Mouse (Mus musculus) mouse trophoblast stem cell (cell line): ENCODE measurements at regions not wholly inside any gene's neighbourhood (a gene's known extent, or its start where the extent isn't known, plus 50 kb on each side); places are given as distances from the start of the nearest gene placed in this dataset.
"Not testable (repeated sequence)": the region's sequence is repeated elsewhere in the genome, so short reads cannot be mapped to it uniquely, and the experiment has no call there.

Experiments used
- in situ Hi-C, 2 experiments: fragments of 300-500 bp; cut with MseI, MboI; formaldehyde crosslinking; loops; 2 replicates in 1 of 2; 3 replicates in 1 of 2; pipeline ENCODE4 v1.15.1; 2025

GRCm38 (mm10) chr13:70003591-70003990, 201.4 kb downstream of the Med10 start:
- in situ Hi-C loops = no loop called here

GRCm38 (mm10) chr13:70012123-70012522, 209.9 kb downstream of the Med10 start:
- in situ Hi-C loops = no loop called here

DNA sequence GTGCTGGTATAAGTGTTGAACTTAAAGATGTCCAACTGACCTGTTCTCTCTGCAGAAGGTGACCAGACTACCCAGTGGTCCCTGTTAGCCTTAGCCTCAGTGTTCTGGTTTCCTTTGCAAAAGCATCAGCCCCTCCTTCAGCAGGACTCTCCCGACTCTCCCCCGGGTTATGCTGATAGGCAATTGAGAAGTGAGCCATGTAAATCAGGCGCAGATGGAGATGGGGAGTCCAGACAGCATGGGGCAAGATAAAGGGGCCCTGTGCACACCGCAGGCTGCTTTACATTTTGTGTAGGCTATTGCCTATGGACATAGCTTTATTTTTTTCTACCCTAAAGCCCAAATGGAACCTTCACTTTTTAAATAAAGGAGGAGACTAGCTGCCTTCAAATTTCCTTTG, 213.0 kb downstream of the Med10 start:
- in situ Hi-C loops = no loop called here

- in situ Hi-C loops = no loop called here
These were observed 215.3 kb downstream of the Med10 start for GRCm38 (mm10) chr13:70017535-70017934.

- in situ Hi-C loops = no loop called here
These were observed 218.0 kb downstream of the Med10 start for GRCm38 (mm10) chr13:70019999-70020838.

DNA sequence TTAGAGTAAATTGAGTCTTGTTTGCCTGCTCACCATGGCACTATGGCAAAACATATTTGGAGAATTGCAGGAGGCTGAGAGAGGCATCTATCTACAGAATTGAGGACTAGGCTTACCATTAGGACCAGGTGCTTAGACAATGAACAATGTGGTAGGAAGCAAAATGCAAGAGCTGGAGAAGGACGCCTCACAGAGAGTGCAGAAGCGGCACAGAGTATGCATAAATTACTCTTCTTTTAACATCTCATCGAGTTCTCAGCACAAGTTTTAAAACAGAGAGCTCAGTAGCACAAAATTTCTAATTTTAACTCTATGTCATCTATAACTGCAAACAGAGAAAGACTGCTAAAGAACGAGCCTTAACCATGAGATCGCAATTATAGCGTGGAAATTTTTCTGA, 231.1 kb downstream of the Med10 start:
- in situ Hi-C loops = no loop called here

- in situ Hi-C loops = no loop called here
These were observed 231.6 kb downstream of the Med10 start for GRCm38 (mm10) chr13:70033763-70034162.

- in situ Hi-C loops = no loop called here
These were observed 235.9 kb downstream of the Med10 start for GRCm38 (mm10) chr13:70037985-70038667.

GRCm38 (mm10) chr13:70057920-70058319, 255.7 kb downstream of the Med10 start:
- in situ Hi-C loops = no loop called here

DNA sequence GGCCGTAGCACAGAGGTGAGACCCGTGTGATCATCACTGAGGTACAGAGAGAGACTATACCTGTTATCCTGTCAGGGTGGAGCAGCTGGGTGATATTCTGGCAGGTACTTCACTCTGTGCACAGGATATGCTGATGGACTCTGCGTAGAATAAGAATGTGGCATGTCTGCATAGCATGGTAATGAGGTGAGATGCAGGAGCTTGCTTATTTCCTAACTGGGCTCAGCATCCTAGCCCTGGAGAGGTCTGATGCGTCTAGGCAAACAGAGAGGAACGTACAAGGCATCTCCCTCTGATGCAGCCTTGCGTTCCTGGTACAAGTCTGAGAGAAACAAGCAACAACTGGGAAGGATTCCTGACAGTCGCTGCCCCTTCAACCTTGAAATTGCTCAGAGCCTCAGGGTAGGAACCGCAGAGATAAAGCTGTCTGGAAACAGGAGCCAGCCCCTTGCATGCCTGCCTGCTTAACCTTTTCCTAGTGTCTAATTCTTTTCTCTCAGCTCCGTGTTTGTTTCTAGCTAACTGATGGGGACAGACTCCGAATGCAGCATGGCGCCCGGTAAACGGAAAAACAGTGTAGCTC, 259.3 kb downstream of the Med10 start:
- in situ Hi-C loops = no loop called here

DNA sequence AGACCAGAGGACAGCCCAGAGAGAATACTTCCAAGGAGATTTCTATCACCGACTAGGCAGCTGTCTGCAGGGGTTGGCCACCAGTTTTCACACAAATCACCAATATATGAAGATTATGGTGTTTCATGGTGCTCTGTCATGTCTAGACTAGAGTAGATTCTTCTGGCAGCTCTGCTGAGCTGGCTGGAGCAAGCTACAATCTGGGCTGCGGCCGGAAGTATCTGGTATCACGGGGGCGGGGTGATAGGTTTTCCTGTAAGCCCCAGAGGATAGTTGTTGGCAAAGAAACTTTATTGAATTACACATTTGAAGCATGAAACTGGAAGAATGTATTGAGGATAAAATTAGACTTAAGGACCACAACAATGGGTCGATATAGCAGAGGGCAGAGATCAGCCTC, 271.5 kb downstream of the Med10 start:
- in situ Hi-C loops = no loop called here

DNA sequence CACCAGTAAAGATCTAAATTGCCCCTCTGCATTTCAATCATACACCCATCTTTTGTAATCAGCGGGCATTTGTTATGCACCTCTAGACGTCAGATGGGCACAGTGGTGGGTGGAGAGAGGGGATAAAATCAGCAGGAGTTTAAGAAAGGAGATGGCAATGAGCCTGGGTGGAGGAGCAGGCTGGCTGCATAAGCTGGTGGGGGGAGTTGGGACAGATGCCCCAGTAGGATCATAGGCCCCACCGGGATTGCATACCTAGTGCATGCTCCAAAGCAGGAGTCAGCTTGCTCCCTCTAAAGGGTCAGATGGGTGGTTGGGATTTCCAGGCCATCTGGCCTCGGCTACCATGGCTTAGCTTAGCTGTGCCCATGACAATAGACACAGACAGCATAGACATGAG, 273.2 kb downstream of the Med10 start:
- in situ Hi-C loops = no loop called here

- in situ Hi-C loops = no loop called here
These were observed 278.9 kb downstream of the Med10 start for GRCm38 (mm10) chr13:70081108-70081507.

DNA sequence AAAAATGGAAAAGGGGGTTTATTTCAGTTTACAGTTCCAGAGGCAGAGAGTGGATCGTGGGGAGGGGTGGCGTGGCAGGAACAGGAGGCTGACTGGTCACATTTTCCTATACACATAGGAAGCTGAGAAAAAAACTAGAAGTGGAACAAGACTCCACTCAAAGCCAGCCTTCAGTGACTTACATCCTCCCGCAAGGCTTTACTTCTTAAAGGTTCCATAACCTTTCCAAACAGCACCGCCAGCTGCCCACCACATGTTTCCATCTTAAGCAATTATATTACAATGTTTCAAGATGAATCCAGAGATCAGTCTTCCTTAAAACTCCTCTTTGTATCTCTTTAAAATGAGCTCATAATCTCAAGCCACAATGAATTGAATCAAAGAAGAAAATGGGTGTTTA, 290.7 kb downstream of the Med10 start:
- in situ Hi-C loops = no loop called here

DNA sequence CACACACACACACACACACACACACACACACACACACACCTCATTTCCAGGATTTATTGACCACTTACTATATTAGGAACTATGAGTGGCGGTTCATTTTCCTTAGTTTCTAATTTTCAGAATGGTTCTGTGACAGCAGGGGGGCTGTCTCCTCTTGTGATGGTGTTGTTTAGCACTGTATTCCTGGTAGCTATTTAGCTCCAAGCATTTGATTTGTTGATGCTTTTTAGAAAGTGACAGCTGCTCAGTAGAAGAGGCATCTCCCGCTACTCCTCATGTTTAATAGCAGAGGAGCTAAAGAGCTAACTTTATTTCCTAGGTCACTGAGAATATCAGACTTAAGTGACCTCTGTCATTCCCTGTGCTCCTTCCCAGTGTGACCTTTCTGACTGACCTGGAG, 291.8 kb downstream of the Med10 start:
- in situ Hi-C loops = no loop called here

GRCm38 (mm10) chr13:70096430-70097301, 294.5 kb downstream of the Med10 start:
- in situ Hi-C loops = no loop called here

GRCm38 (mm10) chr13:70100091-70100490, 297.9 kb downstream of the Med10 start:
- in situ Hi-C loops = not testable (repeated sequence)

- in situ Hi-C loops = no loop called here
These were observed 300.8 kb downstream of the Med10 start for GRCm38 (mm10) chr13:70103021-70103420.

DNA sequence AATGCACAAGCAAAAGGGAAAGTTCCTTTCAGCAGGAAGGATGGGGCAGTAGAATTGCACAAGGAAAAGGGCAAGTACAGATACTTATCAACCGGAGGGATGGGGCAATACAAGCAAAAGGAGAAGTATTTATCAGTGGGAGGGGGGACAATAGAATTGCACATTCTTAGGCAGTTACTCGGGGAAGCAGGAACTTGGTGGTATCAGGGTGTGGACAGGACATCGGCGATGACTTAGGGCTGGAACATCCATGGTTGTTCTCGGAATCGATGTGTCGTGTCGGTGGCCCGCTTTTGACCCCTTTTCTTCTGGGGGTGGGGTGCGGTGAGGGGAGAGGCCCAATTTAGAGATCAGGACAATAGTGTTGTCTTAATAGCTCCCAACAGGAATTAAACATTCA, 301.3 kb downstream of the Med10 start:
- in situ Hi-C loops = not testable (repeated sequence)

GRCm38 (mm10) chr13:70103903-70104302, 301.7 kb downstream of the Med10 start:
- in situ Hi-C loops = no loop called here

DNA sequence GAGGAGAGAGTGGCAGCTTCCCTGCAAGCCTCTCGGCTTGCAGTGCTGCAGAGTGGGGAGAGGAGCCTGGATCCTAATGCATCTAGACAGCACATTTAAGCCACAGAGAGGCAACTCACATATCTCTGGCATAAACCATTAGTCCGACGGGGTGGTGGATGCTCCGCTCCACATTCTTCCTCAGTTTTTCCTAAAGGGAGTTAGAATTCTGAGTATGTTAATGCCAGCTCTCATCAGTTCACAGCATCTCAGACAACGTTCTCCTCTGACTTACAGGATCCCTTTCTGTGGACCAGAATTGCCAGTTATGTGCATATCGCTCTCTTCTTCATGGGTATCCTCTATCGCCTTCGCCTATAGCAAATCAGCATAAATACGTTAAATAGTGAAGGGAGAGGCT, 313.4 kb downstream of the Med10 start:
- in situ Hi-C loops = no loop called here
